Mouse (Mus musculus): ENCODE measurements at regions not wholly inside any gene's neighbourhood (a gene's known extent, or its start where the extent isn't known, plus 50 kb on each side); places are given as distances from the start of the nearest gene placed in this dataset.

- no peak for DNase-seq (ENCODE audit: low spot score)
These were observed 70.2 kb upstream of the Plcl2 start for GRCm38 (mm10) chr17:50438960-50439359.

GRCm38 (mm10) chr17:50439365-50439764 lies 69.8 kb upstream of the Plcl2 start:
- DNase-seq (ENCODE audit: low spot score), result no peak

GRCm38 (mm10) chr17:50442062-50442461 lies 67.1 kb upstream of the Plcl2 start:
- DNase-seq (ENCODE audit: low spot score), result no peak

GRCm38 (mm10) chr17:50442905-50443304 lies 66.3 kb upstream of the Plcl2 start:
- no peak for DNase-seq (ENCODE audit: low spot score)

GRCm38 (mm10) chr17:50443376-50444022 lies 65.7 kb upstream of the Plcl2 start:
- DNase-seq (ENCODE audit: low spot score), result no peak

GRCm38 (mm10) chr17:50444023-50444389 lies 65.2 kb upstream of the Plcl2 start:
- no peak for DNase-seq (ENCODE audit: low spot score)

- DNase-seq (ENCODE audit: low spot score), result no peak
These were observed 60.5 kb upstream of the Plcl2 start for GRCm38 (mm10) chr17:50448693-50449092.

- DNase-seq (ENCODE audit: low spot score), result no peak
These were observed 57.6 kb upstream of the Plcl2 start for GRCm38 (mm10) chr17:50451606-50452005.

GRCm38 (mm10) chr17:50453524-50453923 lies 55.7 kb upstream of the Plcl2 start:
- no peak for DNase-seq (ENCODE audit: low spot score)

GRCm38 (mm10) chr17:50453956-50454355 lies 55.2 kb upstream of the Plcl2 start:
- DNase-seq (ENCODE audit: low spot score), result no peak

GRCm38 (mm10) chr17:50454917-50455316 lies 54.3 kb upstream of the Plcl2 start:
- no peak for DNase-seq (ENCODE audit: low spot score)

GRCm38 (mm10) chr17:50455719-50456118 lies 53.5 kb upstream of the Plcl2 start:
- DNase-seq (ENCODE audit: low spot score), result no peak

- no peak for DNase-seq (ENCODE audit: low spot score)
These were observed 52.0 kb upstream of the Plcl2 start for GRCm38 (mm10) chr17:50457053-50457697.

- DNase-seq (ENCODE audit: low spot score), result no peak
These were observed 51.0 kb upstream of the Plcl2 start for GRCm38 (mm10) chr17:50458232-50458631.
